Mouse (Mus musculus) right cerebral cortex, adult 18-20 months (tissue): ENCODE results near the gene Slc9a9.

Source experiments
- DNase-seq: peaks from one replicate; pipeline ENCODE4 v3.0.0; 2022; ENCODE audit warnings: mixed read lengths

The Slc9a9 gene

DNA sequence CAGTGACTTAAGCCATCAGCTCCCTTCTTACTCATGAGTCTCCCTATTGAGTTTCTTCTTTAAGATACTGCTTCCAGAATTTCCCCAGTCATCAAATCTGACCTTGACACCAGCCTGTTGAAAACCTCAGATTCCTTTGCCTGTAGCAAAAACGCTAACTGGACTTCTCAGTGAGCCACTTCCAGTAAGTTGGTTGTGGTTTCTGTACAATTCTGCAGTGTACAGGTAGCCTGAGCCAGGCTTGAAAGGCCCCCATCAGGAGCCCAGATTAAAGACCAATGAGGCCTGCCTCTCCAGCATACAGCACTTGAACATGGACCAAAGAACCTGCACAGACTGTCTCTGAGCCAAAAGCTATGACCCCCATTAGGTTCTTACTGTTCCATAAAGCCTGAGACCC is 498.1 kb downstream of the Slc9a9 start:
- no peak for DNase-seq

DNA sequence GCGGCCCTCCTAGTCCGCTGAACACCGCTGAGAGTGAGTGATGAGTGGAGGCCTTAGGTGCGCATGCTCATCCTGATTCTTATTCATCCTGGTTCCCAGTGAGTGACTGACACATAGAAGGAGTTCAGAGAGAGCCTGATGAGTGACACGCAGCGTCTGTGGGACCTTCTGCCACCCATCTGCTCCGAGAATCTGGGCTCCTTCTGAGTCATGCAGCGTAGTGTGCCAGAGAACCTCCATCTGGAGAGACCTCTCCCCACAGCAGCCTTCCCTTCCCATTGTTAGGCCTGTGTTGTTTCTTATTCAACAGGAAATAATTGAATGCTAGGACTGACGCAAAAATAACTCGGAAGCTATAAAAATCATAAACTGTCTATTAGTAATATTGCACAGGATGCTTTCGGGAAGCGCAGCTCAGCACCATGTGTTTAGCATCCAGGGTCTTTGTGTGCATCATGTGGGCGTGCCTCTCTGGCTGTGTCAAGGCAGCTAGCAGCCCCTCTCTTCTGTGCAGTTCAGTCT is 498.8 kb downstream of the Slc9a9 start:
- DNase-seq: peak; percentile 62

GRCm38 (mm10) chr9:95178170-95178569 is 508.5 kb downstream of the Slc9a9 start:
- no peak for DNase-seq

GRCm38 (mm10) chr9:95180005-95180404 is 510.3 kb downstream of the Slc9a9 start:
- no peak for DNase-seq

DNA sequence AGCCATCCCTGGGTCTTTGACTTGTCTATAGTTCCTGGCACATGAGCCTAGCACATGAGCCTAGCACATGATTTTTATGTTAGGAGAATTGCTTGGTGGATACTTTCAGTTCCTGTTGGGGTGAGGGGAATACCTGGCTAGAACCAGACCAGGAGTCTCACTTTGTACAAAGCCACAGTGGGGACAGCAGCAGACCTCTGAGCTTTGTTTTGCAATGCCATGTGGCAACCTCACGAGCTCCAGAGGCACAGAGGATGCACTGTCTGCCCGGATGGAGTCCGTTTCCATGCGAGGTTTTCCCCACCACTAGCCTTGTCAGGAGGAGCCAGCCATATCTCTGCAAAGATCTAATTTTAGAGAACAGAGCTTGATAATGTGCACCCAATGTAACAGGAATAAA is 510.9 kb downstream of the Slc9a9 start:
- DNase-seq: no peak

DNA sequence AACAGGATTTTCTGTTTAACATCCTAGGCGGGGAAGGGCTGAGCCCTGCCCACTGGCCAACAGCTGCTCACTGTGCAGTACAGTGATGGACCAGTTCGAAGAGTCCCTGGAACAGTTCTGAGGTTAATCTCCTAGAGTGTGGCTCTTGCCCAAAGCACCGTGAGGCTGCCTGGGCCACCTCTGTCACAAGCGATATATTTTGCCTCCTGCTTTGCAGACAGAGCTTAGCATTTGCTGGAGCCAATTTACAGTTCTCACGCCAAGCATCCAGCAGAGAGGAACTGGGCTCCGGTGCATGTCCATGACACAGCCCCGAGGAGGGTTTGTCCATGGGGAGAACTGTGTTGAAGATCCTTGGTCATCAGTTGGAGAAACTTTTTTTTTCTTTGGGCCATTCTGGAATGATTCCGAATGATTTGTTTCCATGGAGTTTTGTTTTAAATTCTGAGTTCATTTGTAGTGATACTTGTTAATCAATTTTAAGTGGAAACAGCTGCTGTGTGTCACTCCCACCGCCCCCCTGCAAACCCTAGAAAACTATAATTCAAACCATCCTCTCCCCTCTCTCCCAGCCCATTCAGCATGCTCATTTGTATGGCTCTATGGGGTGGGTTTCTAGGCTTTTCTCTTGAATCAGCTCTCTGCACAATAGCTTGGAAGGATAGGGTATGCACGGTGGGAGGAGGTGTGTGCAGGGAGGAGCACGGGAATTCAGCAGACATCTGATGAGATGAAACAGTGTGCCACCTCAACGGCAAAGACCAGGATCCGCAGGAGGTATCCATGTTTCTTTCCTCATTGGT is 511.7 kb downstream of the Slc9a9 start:
- no peak for DNase-seq

DNA sequence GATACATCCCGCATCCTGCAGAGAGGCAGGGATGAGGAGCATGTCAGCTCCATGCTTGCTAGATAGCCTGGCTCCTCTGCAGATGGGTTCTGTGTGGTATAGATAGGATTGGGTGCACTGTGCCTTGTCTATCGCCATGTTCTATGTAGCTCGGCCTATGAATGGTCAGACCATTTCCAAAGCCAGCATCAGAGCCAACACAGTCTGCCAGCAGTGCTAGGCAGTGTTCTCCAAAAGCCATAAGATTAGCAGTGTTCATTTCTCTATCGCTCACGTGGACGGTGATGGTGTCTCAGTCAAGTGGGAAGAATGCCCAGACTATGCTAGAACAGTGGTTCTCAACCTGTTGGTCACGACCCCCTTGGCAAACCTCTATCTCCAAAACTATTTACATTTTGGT is 512.6 kb downstream of the Slc9a9 start:
- DNase-seq: no peak

DNA sequence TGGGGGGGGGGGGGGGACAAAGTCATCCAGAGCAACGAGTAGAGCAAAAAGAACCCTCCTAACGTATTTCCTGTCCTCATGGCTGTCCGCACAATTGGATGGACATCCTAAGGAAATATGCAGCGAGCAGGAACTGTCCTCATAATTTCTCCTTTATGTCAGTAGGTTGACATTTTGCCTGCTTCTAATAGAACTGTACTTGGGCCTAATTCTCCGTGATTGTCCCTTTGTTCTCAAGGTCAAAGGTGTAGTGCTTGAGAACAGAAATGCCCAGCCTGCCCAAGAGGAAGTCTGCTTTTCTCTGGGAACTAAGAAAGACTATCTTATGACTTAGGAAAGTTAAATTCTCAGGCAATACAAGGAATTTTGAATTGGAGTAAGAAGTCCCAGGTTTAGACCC is 514.7 kb downstream of the Slc9a9 start:
- no peak for DNase-seq

DNA sequence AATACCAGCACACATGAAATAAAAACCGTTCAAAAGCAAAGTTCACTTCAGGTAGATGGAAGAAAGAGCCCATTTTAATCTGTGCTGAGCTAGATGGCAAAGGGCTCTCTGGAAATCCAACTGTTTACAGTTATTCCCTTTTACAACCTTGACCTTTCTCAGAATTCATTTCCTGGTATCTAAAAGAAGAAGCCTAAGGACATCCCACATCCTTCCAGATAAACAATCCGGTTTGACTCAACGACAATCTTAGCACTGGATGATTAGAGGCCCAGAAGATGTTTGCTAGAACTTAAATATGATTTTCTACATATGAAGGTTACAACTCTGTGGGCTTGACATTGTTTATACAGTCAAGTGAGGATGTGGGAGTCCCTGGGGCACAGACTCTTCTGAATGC is 516.1 kb downstream of the Slc9a9 start:
- DNase-seq: no peak

DNA sequence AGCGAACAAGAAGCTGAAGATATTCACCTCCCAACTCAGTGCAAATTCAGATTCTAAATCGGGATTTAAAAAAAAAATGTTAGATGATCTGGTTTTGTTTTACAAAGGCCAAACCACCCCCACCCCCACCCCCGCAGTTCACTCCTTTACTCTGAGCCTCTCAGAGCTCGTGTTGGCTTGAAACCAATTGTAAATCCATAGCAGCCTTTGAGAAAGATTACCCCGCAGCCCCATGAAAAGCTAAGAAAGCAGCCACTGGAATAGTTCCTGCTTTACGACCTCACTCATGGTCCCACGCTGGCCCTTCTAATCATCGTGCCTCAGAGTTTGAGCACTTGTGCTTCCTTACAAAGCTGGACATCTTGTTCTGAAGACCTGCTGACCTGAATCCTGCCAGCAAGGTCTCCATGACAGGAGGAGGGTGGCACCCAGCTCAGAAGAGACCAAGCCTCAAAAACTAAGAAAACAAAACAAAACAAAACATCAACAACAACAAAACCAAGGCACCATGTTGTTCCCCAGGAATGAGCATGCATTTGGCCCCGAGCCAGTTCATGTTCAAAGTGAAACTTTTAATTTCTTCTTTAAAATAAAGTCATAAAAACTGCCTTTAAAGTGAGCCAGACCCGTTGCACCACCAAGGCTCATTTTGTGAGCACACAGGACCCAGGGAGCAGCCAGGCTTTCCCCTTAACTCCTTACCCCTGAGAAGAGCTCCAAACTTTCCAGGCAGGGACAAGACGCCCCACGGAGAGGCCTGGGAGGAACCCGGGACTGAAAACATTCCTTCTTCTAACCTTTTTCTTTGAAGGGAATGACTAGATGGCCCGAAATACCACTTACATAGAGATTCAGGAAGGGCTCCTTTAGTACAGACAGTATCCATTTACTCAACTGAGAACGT is 516.9 kb downstream of the Slc9a9 start:
- no peak for DNase-seq

- no peak for DNase-seq
Observed at GRCm38 (mm10) chr9:95188362-95189217, 518.9 kb downstream of the Slc9a9 start.

GRCm38 (mm10) chr9:95189218-95189605 is 519.5 kb downstream of the Slc9a9 start:
- no peak for DNase-seq

- DNase-seq: no peak
Observed at GRCm38 (mm10) chr9:95191442-95191841, 521.7 kb downstream of the Slc9a9 start.

DNA sequence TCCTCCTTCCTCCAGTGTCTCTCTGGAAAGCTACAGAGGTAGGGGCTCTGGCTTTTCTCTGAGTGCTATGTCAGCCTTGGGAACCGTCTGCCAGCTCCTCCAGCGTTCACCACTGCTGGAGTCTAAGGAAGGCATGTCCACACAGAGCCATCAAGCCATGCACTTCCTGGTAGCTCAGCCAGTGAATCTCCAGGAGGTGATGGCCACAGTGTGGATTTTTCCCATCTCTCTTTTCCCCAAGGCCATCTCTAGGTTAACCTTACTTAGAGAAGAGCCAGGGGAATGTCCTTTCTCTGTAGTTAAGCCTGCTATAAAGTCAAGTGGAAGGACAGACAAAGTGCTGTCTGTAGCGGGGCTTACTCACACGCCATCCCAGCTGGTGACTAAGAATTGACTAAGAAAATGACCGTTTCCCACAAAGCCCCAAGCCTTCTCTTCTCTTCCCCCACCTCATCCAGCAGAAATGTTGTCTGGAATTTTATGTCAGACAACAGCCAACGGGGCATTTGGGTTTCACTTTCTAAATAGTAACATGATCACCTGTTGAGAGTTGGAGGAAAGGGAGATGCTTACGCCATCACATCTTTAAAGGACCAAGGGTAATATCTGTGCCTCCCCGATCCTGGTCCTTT is 523.3 kb downstream of the Slc9a9 start:
- no peak for DNase-seq

GRCm38 (mm10) chr9:95193672-95194071 is 524.0 kb downstream of the Slc9a9 start:
- DNase-seq: no peak

GRCm38 (mm10) chr9:95194158-95194557 is 524.4 kb downstream of the Slc9a9 start:
- DNase-seq: no peak

DNA sequence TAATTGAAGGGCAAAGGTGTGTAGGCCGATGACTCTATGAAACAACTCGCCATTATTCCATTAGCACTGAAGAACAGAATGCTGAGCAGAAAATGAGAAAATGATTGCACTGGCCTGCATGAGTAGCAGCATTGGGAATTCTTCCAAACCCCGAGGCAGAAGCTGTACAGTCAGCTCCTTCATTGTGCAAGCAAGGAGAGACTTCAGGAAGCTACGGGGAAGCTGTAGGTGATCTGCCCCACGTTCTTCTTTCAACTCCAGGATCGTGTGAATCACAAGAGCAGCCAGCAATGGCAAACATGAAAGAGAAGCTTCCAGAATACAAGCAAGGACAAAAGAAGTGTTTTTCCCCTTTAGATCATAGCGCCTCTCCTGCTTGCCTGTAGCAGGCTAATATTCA is 538.0 kb downstream of the Slc9a9 start:
- DNase-seq: no peak

DNA sequence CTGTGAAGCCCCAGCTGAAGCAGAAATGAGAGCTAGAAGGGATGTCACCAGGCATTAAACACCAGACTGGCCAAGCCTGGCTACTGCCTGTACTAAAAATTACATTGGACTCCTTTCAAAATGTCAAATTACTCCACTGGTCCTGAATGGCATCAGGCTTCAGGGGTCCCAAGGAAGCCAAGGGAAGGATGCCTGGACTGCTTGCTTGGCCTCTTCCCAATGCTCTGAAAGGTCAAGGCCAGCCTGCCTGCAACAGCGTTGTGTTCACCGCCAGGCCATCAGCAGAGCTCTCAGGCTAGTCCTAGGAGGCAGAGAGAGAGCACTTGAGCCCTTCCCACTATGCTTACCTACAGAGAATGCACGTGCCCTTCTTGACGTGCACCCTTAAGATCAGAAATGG is 539.0 kb downstream of the Slc9a9 start:
- DNase-seq: no peak

GRCm38 (mm10) chr9:95220009-95220408 is 550.3 kb downstream of the Slc9a9 start:
- DNase-seq: no peak

DNA sequence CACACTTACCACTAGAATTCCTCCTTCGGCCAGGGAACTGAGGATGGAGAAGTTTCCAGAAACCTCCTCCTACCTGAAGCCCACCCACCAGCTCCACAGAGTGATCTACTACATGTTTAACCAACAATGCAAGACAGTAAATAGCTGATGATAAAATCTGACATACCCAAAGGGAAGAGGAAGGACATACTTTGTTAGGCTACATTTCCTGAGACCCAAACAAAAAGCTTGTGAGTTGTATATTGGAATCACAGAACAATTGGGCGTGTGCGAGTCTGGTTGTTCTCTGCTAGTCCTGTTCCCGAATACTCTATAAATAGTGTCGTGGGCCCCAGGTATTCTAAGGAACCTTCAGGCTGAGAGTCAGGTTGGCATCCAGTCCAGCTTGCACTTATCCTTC is 551.6 kb downstream of the Slc9a9 start:
- DNase-seq: no peak

- no peak for DNase-seq
Observed at GRCm38 (mm10) chr9:95226986-95227385, 557.3 kb downstream of the Slc9a9 start.

DNA sequence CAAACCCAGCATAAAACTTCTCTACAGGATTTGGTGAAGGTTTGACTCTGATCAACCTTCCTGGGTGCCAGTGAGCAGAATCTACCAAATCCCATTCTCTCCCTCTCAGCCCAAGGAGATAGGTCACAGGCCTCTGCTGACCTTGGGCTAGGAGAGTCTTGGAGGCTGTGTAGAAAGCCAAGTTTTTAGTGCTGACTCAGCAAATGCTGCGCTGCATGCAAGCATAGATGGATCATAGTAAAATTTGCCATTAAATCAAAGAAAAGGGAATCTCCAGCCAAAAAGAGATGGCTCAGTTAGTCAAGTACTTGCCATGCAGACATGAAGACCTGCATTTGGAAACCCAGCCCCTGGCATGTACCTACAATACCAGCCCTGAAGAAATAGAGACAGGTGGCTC is 558.4 kb downstream of the Slc9a9 start:
- DNase-seq: no peak
